In genomic region chr17:5849421-5849910, GRCm38 (mm10) we compare ENCODE assay signal across 8 mouse cellular contexts. TPM values are rescaled to one million over a fixed set of nuclear protein-coding genes. Genes with fewer than 3 reads are reported as not detected.
DNase-seq lines count a peak whose midpoint lies in the region; ATAC-seq and TF ChIP-seq lines count a peak whose summit lies in the region.

No protein-coding gene starts in this region.

- no peak for TF ChIP-seq CTCF in cerebellum, adult 2 months (IDR thresholded peaks at IDR 0.05; ENCODE audit: borderline replicate concordance, insufficient read depth, low read depth, low read length)
- no peak for TF ChIP-seq CTCF in lung, adult 2 months (IDR thresholded peaks at IDR 0.05; ENCODE audit: insufficient read depth, low read length)

- WGBS in cerebellum, adult 2 months: under 1% methylated on average over 18 of the region's 18 CpGs
- 7% methylated on average over 18 of the region's 18 CpGs for WGBS in lung, adult 2 months

- peak overlapping the region; percentile 56; the same call in 1 of the 2 replicates for H3K27ac ChIP-seq in cerebellum, adult 2 months (ENCODE audit: insufficient read depth, low read length)

- ATAC-seq in erythroblast, adult 5-6 weeks (replicated peaks; ENCODE audit: low FRiP score, poor library complexity, severe bottlenecking): no peak

- DNase-seq in ES-CJ7 (ENCODE audit: low read depth, low spot score): peak; percentile 44
- DNase-seq in cerebellum, adult 2 months: peak; percentile 62 to 66
- DNase-seq in forelimb bud, embryonic 11.5 days (ENCODE audit: low read depth, low spot score): peak; percentile 52
- peak; percentile 74 for DNase-seq in heart, postnatal 4 days
- peak; percentile 50 to 60 for DNase-seq in layer of hippocampus, adult 8-10 months (ENCODE audit: low spot score in 2 of 2)
- DNase-seq in lung, adult 2 months: peak; percentile 60
- DNase-seq in ovary, postnatal 14 days (ENCODE audit: low spot score): peak; percentile 65

- no peak for TF ChIP-seq POLR2A in cerebellum, adult 2 months (IDR thresholded peaks at IDR 0.05; ENCODE audit: borderline replicate concordance, insufficient read depth, low read length)
- no peak for TF ChIP-seq POLR2A in lung, adult 2 months (IDR thresholded peaks at IDR 0.05; ENCODE audit: borderline replicate concordance, extremely low read depth, low read depth, low read length)

- H3K4me1 ChIP-seq in cerebellum, adult 2 months (ENCODE audit: control insufficient read depth, insufficient read depth, low read length): peaks cover 3% of the 10 kb centered on the region
- H3K4me1 ChIP-seq in lung, adult 2 months (ENCODE audit: control insufficient read depth, insufficient read depth, low read length): no peaks in the 10 kb centered on the region

- H3K4me3 ChIP-seq in cerebellum, adult 2 months (replicated peaks; ENCODE audit: insufficient read depth, low read depth, low read length): peak overlapping the region; percentile 45
- peak overlapping the region; percentile 1 for H3K4me3 ChIP-seq in lung, adult 2 months (replicated peaks; ENCODE audit: extremely low read depth, low read depth, low read length)

- H3K27me3 ChIP-seq in cerebellum, adult 2 months (ENCODE audit: control insufficient read depth, insufficient read depth, low read length): no peaks in the 10 kb centered on the region

RNA-seq across cellular contexts. Expression of gene Snx9, which starts 8.3 kb away (rescaled TPM):
- 17.8 and 19.1 TPM in 2 replicates for polyA plus RNA-seq in cerebellum, adult 2 months (2012; rRNA removed)
- 10 to 100 TPM; 38.0 to 39.0 TPM for total RNA-seq in heart, postnatal 4 days (2021)
- 10 to 100 TPM; 15.0 to 16.8 (median 15.5) TPM for total RNA-seq in layer of hippocampus, adult 8-10 months (2022)
- 26.7 and 31.4 TPM in 2 replicates for polyA plus RNA-seq in lung, adult 2 months (2012; rRNA removed)
- total RNA-seq in erythroblast, adult 5-6 weeks (2015; ENCODE audit: low replicate concordance): 13.3 and 16.7 TPM in 2 replicates
- total RNA-seq in erythroblast, adult 5-6 weeks (2017; ENCODE audit: low replicate concordance): 7.5 and 9.8 TPM in 2 replicates
